Mouse (Mus musculus): ENCODE results near the gene Fads3.

Gene Fads3

GRCm38 (mm10) chr19:10070186-10070980, 29.0 kb downstream of the Fads3 start:
- DNase-seq = no peak

GRCm38 (mm10) chr19:10071166-10071565, 29.8 kb downstream of the Fads3 start:
- DNase-seq = no peak

DNA sequence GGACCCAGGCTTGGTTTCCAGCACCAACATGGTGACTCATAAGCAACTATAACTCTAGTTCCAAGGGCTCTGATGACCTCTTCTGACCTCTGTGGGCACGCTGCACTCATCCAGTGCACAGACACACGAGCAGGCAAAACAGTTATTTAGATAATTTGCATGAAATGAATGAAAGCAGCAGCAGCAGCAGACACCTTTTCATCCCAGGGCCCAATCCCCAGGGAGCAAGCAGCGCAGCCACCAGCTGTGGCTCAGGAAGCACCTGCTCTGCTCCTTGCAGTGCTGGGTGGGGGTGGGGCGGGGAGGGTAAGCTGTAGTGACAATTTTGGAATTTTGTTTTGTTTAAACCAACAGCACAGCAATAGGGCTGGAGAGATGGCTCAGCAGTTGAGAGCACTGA, 30.5 kb downstream of the Fads3 start:
- no peak for DNase-seq

DNA sequence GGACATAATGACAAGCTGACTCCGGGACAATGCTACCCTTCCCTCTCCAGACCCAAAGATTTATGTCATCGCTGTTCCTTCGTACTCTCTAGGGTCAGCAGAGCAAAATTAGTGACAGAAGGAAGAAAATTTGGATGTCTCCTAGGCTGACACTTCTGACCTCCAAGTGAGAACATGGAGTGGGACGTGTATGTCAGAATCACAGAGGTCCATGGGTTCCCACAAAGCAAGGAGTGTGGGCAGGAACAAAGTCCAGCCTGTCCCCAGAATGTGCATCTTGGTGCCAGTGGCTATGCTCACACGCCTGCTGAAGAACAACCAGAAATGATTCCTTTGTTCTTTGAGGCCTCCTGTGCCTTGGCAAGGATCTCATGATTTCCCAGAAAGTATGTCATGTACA, 31.8 kb downstream of the Fads3 start:
- DNase-seq = no peak

DNA sequence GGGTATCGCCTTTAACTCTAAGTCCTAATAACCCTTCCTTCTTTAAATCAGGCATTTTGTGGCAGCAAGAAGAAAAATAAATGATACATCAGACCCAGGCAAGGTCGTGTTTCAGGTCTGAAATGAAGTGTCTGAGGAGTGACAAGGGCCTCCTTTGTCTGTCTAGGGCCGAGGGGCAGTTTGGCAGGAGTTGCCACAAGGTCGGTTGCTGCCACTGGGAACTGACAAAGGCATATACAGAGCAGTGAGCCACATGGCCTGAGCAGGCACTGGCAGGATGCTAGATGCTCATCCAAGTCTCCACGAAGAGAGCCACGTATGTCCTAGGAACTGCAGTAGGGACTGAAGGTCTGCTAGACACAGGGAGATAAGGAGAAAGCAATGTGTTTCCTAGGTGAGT, 37.0 kb downstream of the Fads3 start:
- DNase-seq = no peak

DNA sequence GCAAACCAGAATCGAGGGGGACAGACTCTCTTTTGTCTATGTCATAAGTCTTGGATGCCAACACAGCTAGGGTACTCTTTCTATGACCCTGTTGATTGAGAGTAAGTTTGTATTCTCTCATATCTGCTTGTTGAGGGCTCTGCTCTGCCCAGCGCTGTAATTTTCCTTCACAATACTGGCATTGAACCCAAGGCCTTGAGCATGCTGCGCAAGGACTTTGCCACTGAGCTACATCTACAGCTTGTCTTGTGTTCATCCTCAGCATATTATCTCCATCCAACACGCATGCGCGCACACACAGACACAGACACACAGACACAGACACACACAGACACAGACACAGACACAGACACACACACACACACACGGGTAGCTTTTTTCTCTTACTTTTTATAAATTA, 39.0 kb downstream of the Fads3 start:
- DNase-seq = no peak

DNA sequence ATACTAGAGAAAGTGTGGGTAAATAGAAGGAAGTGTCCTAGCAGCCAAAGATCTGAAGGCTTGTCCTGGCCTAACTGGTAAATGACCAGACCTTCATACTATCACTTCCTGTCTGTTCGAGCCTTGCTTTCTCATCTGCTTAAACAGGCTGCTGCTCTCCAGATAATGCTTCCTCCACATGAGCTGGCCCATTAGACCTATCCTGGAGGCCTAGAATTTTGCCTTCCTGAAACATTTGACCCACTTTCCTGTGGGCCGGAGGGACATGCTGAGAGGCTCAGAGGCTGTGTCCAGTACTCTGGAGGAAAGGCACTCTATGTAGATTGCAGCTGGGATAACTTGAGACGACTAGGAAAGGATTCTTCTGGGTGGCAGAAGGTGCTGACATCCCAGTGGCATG, 40.7 kb downstream of the Fads3 start:
- no peak for DNase-seq

DNA sequence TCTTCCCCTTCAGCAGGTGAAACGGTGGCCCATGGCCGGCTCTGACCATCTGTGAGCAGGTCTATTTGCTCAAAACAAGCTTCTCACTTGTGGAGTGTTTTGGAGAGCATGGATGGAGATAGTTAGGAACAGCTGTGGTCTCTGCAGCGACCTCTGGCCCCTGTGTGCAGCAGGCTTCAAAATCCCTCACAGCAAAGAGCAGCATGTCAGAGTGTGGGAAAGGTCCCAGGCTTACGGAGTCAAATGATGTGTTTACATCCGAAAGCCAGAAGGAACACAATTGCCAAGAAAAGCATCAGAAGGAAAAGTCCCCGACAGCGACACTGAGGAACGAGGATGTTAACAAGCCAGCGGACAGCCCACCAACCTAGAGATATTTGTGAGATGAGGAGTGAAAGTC, 44.1 kb downstream of the Fads3 start:
- no peak for DNase-seq

DNA sequence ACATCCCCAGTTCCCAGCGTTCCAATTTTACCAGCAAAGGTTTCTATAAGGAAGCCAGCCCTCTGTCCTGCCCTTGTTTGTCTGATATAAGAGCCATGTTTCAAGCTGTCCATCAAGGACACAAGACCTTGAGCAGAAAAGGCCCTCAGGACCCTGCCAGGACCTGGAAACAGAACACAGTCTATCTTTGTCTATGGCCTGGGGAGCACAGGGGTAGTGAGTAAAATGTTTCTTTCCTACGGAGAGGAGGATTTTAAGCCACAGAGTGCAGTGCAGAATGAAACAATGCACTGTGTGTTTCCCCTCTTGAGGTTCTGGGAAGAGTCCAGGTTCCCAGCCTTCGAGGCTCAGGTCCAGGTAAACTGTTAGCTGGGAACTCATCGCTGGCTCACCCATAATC, 45.6 kb downstream of the Fads3 start:
- DNase-seq = no peak

GRCm38 (mm10) chr19:10093829-10094228, 52.5 kb downstream of the Fads3 start:
- DNase-seq = no peak

DNA sequence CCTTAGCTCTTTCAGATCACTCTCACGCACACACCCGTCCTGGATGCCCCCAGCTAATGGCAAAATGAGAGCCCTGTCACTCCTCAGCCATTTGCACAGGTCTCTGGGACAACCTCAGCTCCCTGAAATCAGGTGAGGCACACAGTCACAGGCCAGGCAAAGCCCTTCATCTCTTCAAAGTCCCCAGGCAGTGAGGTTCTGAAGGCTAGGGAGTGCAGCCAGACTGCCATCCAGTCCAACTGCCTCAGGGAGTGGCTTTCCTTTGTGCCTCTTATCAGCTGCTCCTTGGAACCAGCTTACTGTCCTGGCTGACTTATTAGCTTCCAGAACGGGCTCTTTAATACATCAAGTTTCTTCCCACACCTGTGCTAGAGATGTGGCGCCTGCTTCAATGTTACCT, 53.3 kb downstream of the Fads3 start:
- no peak for DNase-seq

GRCm38 (mm10) chr19:10096371-10096876, 55.1 kb downstream of the Fads3 start:
- no peak for DNase-seq

GRCm38 (mm10) chr19:10097826-10098225, 56.5 kb downstream of the Fads3 start:
- no peak for DNase-seq

DNA sequence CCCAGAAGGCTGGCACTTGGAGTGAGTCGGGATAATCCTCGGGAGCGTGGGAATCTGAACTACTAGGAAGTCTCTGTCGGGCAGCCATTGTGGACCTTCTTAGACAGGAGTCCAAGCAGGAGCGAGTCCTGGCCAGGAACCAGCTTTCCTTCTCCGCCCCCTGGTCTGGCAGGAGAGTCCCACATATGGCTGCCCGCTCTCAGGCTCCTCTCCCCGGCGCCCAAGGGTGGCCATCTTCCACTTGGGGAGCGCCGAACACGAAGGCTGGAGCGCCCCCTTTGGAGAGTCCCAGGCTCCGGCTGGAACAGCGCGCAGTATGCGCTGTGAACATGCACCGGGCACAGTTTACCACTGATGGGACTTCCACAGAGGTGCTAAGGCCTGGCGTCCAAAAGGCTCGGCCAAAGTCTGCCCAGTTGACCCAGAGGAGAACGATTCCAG, 59.3 kb downstream of the Fads3 start:
- DNase-seq = peak; percentile 35 to 51

- peak; percentile 62 to 69 for DNase-seq
Measured at GRCm38 (mm10) chr19:10101341-10102053, 60.1 kb downstream of the Fads3 start, which contains the start of gene Fads2. Gene Fads2, minus strand, starts transcription at chr19:10101746.

DNA sequence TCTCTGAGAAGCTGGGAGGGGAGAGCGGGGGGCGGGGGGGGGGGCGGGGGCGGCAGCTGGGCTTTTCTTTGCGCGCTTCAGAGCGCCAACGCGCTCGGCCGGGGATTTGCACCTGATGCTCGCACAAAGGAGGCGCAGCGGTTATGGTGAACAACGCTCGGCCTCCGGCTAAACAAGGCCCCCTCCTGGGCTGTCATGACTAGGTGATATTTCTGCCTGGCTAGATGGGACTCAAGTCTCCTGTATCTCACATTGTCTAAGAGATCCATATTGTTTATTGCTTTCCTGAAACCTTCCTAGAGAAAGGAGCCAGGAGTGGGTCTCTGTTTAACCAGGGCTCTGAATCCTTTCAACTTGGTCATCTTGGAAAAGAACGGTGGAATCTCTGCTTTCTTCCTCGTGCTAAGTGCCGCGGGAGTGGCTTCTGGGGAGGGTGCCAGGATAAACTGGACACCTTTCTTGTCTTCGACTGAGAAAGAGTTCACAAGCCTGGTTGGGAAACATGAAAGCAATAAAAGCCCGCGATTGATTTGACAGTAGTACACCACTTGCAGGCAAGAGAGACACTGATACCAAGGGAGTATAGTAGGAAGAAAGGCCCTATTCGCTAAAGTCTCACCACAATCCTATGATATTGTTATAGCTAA, 60.8 kb downstream of the Fads3 start:
- no peak for DNase-seq

DNA sequence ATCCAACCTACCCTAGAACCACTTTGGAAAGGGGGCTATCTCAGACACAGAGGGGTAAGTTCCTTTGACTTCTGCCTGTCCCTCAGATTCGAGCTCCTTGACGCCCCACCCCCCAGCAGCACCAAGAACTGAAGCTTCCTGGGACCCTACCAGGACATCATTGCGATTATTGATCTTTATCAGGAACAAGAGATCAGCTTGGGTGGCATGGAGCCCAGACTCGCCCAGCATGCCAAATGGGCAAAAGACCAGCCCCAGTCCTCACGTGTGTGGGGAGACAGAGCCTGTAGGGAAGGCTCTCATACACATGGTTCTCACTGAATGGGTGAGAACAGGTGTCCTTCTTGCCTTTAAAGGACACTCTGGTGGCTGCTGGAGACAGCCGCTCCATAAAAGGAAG, 62.9 kb downstream of the Fads3 start:
- no peak for DNase-seq

GRCm38 (mm10) chr19:10105034-10105493, 63.7 kb downstream of the Fads3 start:
- DNase-seq = no peak

GRCm38 (mm10) chr19:10106634-10107033, 65.3 kb downstream of the Fads3 start:
- no peak for DNase-seq

- DNase-seq = no peak
Measured at GRCm38 (mm10) chr19:10107051-10107611, 65.8 kb downstream of the Fads3 start.

DNA sequence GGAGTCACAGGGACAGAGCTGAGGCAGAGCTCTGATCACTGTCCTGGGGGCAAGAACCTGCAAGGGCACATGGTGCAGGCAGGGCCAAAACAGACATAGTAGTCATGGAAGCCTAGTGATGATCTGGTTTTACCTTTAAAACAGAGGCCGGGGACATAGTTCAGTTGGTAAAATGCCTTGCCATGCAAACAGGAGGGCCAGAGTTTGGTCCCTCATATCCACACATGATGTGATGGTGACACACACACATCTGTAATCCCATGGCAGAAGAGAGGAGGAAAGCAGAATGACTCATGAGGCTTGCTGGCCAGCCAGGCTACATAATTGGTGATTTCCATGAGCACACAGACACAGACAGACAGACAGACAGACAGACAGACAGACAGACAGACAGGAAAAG, 66.8 kb downstream of the Fads3 start:
- DNase-seq = no peak

DNA sequence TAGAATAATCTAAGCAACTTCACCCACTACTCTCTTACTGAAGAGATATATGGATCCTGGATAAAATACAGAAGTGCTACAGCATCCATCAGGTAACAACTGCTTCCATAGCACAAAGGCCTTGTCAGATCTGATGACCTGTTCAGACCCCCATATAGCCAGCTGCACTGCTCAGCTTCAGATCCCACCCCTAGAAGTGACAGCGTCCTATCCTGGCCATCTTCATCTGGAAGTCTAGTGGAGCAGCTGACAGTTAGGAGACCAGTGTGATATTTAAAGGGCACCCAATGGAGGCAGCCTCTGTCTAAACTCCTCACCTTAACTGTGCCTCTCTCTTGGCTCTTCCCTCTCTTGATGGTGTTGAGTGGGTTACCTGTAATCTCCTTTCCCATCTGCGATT, 67.3 kb downstream of the Fads3 start:
- DNase-seq = no peak

All from cerebellum, postnatal 36 days (tissue).